Mouse (Mus musculus) E14TG2a.4 (cell line): ENCODE measurements around the gene Apcs.

Source experiments
- CTCF ChIP-seq: conservative IDR thresholded peaks from 2 replicates; pipeline ENCODE4 v1.5.1; 2014; ENCODE audit warnings: low read length
- NANOG ChIP-seq: IDR thresholded peaks from 2 replicates; pipeline ENCODE4 v1.6.1; 2014; ENCODE audit warnings: borderline replicate concordance, low read length, mixed read lengths
- POU5F1 ChIP-seq: IDR thresholded peaks from 2 replicates; pipeline ENCODE4 v1.6.1; 2014; ENCODE audit warnings: low read length, borderline replicate concordance

DNA sequence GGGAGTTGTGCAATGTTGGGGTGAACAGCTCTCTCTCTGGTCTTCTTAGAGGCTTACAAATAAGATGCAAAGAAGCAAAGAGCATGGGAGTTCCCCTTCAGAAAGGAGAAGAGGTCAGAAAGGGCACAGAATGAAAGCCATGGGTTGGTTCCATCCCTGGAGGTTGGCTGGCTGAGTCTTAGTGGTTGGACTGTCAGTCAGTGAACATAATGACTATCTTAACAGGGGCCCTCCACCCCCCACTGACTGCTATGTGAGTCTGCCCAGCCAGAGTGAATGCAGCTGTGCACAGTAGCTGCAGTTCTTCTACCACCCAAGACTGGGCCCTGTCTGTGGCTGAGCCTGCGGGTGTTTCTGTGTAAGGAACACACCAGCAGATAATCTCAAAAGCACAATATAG is 18.2 kb downstream of the Apcs start:
- TF ChIP-seq CTCF (no peak), NANOG (no peak), POU5F1 (no peak)
